Mouse (Mus musculus): Measurements from ENCODE around the gene Rrh. TPM values are rescaled to one million over a fixed set of nuclear protein-coding genes. Genes with fewer than 3 reads are reported as not detected.
"Not testable (repeated sequence)": the region's sequence is repeated elsewhere in the genome, so short reads cannot be mapped to it uniquely, and the experiment has no call there.

The Rrh gene
- polyA plus RNA-seq, 1 experiment = not detected

- no peak for DNase-seq (ENCODE audit: low read depth)
Observed at GRCm38 (mm10) chr3:129782746-129783145, 39.6 kb downstream of the Rrh start.

GRCm38 (mm10) chr3:129781435-129781834 is 41.0 kb downstream of the Rrh start:
- DNase-seq (ENCODE audit: low read depth) = no peak

- no peak for DNase-seq (ENCODE audit: low read depth)
Observed at GRCm38 (mm10) chr3:129771210-129771609, 51.2 kb downstream of the Rrh start.

- DNase-seq (ENCODE audit: low read depth) = no peak
Observed at GRCm38 (mm10) chr3:129766971-129767794, 55.2 kb downstream of the Rrh start.

GRCm38 (mm10) chr3:129766106-129766505 is 56.3 kb downstream of the Rrh start:
- no peak for DNase-seq (ENCODE audit: low read depth)

- DNase-seq (ENCODE audit: low read depth) = not testable (repeated sequence)
Observed at GRCm38 (mm10) chr3:129757599-129757998, 64.8 kb downstream of the Rrh start.

- DNase-seq (ENCODE audit: low read depth) = no peak
Observed at GRCm38 (mm10) chr3:129754650-129755604, 67.5 kb downstream of the Rrh start, which contains the start of gene Egf. TSS of gene Egf (minus strand) at chr3:129755316.

Other genes with a start within 250 kb of the Rrh start
- gene Egf, start 67.3 kb downstream of the Rrh start, polyA plus RNA-seq (2012; rRNA removed) = 28.3 and 41.5 TPM in 2 replicates
- 0.07 and 0.08 TPM in 2 replicates for gene Lrit3, start 18.6 kb downstream of the Rrh start, polyA plus RNA-seq (2012; rRNA removed)
- gene Gar1, start 8.8 kb upstream of the Rrh start, polyA plus RNA-seq (2012; rRNA removed) = 15.6 and 26.2 TPM in 2 replicates
- 3.6 and 6.8 TPM in 2 replicates for gene Cfi, start 13.3 kb upstream of the Rrh start, polyA plus RNA-seq (2012; rRNA removed)
- 183 and 235 TPM in 2 replicates for gene Pla2g12a, start 56.0 kb upstream of the Rrh start, polyA plus RNA-seq (2012; rRNA removed)
- 38.8 and 42.3 TPM in 2 replicates for gene Casp6, start 78.8 kb upstream of the Rrh start, polyA plus RNA-seq (2012; rRNA removed)
- gene Mcub, start 147.6 kb upstream of the Rrh start, polyA plus RNA-seq (2012; rRNA removed) = 5.9 and 8.7 TPM in 2 replicates
- gene Sec24b, start 239.0 kb upstream of the Rrh start, polyA plus RNA-seq (2012; rRNA removed) = 38.6 and 52.1 TPM in 2 replicates

Data from gonadal fat pad, adult 2 months (tissue).